Mouse (Mus musculus) midbrain, embryonic 11.5 days (tissue): ENCODE results near the gene Rnpc3. TPM values are rescaled to one million over a fixed set of nuclear protein-coding genes. Genes with fewer than 3 reads are reported as not detected.

ENCODE experiments used
- ATAC-seq: fragments of 200-750 bp; cut with Nextera tagmentation; 2 replicates; pipeline ENCODE4 v1.8.0; 2017; ENCODE audit warnings: moderate TSS enrichment, moderate library complexity; ENCODE audit not compliant: low FRiP score
- DNase-seq: peaks from one replicate; pipeline ENCODE4 v3.0.0; 2015; ENCODE audit warnings: low spot score; ENCODE audit errors: missing footprints
- H3K27ac ChIP-seq: fragments of 300-500 bp; sonication (generic); 2 replicates; pipeline ENCODE4 v1.5.1; 2014; ENCODE audit warnings: low read depth, low read length
- H3K27me3 ChIP-seq: fragments of 300-500 bp; sonication (generic); 2 replicates; pipeline ENCODE4 v1.6.1; 2014; ENCODE audit warnings: mild to moderate bottlenecking, low read length, moderate library complexity, mixed read lengths; ENCODE audit not compliant: control insufficient read depth, insufficient read depth
- H3K36me3 ChIP-seq: fragments of 300-500 bp; sonication (generic); 2 replicates; pipeline ENCODE4 v1.6.1; 2014; ENCODE audit warnings: mild to moderate bottlenecking, low read length, moderate library complexity, mixed read lengths; ENCODE audit not compliant: control insufficient read depth, insufficient read depth
- H3K4me1 ChIP-seq: fragments of 300-500 bp; sonication (generic); 2 replicates; pipeline ENCODE4 v1.6.1; 2014; ENCODE audit warnings: low read length; ENCODE audit not compliant: control insufficient read depth, insufficient read depth
- H3K4me2 ChIP-seq: fragments of 300-500 bp; sonication (generic); 2 replicates; pipeline ENCODE4 v1.6.1; 2014; ENCODE audit warnings: mild to moderate bottlenecking, moderate library complexity
- H3K4me3 ChIP-seq: fragments of 300-500 bp; sonication (generic); 2 replicates; pipeline ENCODE4 v1.5.1; 2014; ENCODE audit warnings: low read depth, low read length
- H3K9ac ChIP-seq: fragments of 300-500 bp; sonication (generic); 2 replicates; pipeline ENCODE4 v1.6.1; 2014; ENCODE audit warnings: low read length
- H3K9me3 ChIP-seq: fragments of 300-500 bp; sonication (generic); 2 replicates; pipeline ENCODE4 v1.6.1; 2016; ENCODE audit warnings: low read length; ENCODE audit not compliant: control insufficient read depth
- WGBS: fragments of 180-500 bp; shearing (Covaris S2); extraction: QIAGEN DNeasy Blood & Tissue Kit; methylation state at CpG from one replicate; pipeline ENCODE4 v1.1.7; 2014; 5-methylcytosine and 5-hydroxymethylcytosine counted together
- polyA plus RNA-seq: library from polyadenylated mRNA; unstranded; fragments of >200 nt; fragmentation: Nextera tagmentation; extraction: Ambion mirVana; gene quantifications from 2 replicates; pipeline ENCODE4 v1.2.1, GENCODE M21; 2014

Gene Rnpc3
- polyA plus RNA-seq, 1 experiment from 2014 or later: 60.0 TPM

- ATAC-seq (peak; percentile 51; the same call in 1 of the 2 replicates), DNase-seq (no peak)
- no peaks in the 10 kb centered on the region for H3K27me3 ChIP-seq
- no peak overlapping the region for H3K27ac ChIP-seq
- no peak overlapping the region for H3K9ac ChIP-seq
- WGBS: 59% methylated on average over 1 of the region's 1 CpGs
- H3K36me3 ChIP-seq: no peaks in the 10 kb centered on the region
- H3K9me3 ChIP-seq: no peaks in the 10 kb centered on the region
- no peaks in the 10 kb centered on the region for H3K4me1 ChIP-seq
- no peak overlapping the region for H3K4me3 ChIP-seq
- no peak overlapping the region for H3K4me2 ChIP-seq
Observed at GRCm38 (mm10) chr3:113590844-113591243, 39.1 kb downstream of the Rnpc3 start.

- Histone ChIP-seq H3K9me3 (no peaks in the 10 kb centered on the region), H3K36me3 (no peaks in the 10 kb centered on the region), H3K4me3 (no peak overlapping the region), H3K4me2 (no peak overlapping the region), H3K27ac (no peak overlapping the region), H3K9ac (no peak overlapping the region), H3K27me3 (no peaks in the 10 kb centered on the region), H3K4me1 (no peaks in the 10 kb centered on the region)
- WGBS: 75% methylated on average over 4 of the region's 4 CpGs
- ATAC-seq (no peak), DNase-seq (no peak)
Observed at GRCm38 (mm10) chr3:113574578-113574977, 55.4 kb downstream of the Rnpc3 start.

- Histone ChIP-seq H3K27me3 (no peaks in the 10 kb centered on the region), H3K36me3 (no peaks in the 10 kb centered on the region), H3K4me1 (no peaks in the 10 kb centered on the region), H3K4me2 (no peak overlapping the region), H3K27ac (no peak overlapping the region), H3K9me3 (no peaks in the 10 kb centered on the region), H3K4me3 (no peak overlapping the region), H3K9ac (no peak overlapping the region)
- no peak for DNase-seq
- 87% methylated on average over 2 of the region's 2 CpGs for WGBS
- ATAC-seq: no peak
Observed at GRCm38 (mm10) chr3:113574138-113574537, 55.8 kb downstream of the Rnpc3 start.

GRCm38 (mm10) chr3:113572158-113572557, 57.8 kb downstream of the Rnpc3 start:
- no peak overlapping the region for H3K27ac ChIP-seq
- ATAC-seq (no peak), DNase-seq (no peak)
- H3K27me3 ChIP-seq: no peaks in the 10 kb centered on the region
- no peaks in the 10 kb centered on the region for H3K4me1 ChIP-seq
- H3K9ac ChIP-seq: no peak overlapping the region
- H3K36me3 ChIP-seq: no peaks in the 10 kb centered on the region
- H3K4me2 ChIP-seq: no peak overlapping the region
- H3K9me3 ChIP-seq: no peaks in the 10 kb centered on the region
- H3K4me3 ChIP-seq: no peak overlapping the region
- 86% methylated on average over 3 of the region's 3 CpGs for WGBS

Other genes starting within 250 kb of the Rnpc3 start
- gene Amy2a1, start 97.7 kb downstream of the Rnpc3 start, polyA plus RNA-seq: not detected in 2 replicates
- gene Amy1, start 23.4 kb downstream of the Rnpc3 start, polyA plus RNA-seq: 2.6 and 4.0 TPM in 2 replicates